Mouse (Mus musculus): Measurements from ENCODE around the gene Lrrn1.

DNA sequence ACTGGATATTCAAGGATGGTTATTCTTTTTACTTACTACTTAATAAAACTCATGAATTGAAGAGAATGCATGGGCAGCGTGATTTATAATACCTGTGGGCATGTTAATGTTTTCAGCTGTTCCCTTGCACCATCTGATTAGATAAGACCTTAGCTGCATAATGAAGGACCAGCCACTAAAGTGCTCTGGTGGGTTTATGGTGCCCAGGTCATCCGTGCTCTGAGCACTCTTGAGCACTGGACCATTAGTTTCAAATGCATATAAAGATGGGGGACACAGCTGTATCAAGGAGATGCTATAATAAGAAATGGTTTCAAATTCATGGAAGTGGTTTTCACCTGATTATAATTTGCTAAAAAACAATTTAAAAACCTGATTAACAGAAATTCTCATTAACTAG is 16.7 kb downstream of the Lrrn1 start:
- TF ChIP-seq POLR2A (IDR thresholded peaks at IDR 0.05; ENCODE audit: insufficient read depth, low read depth, low read length) (no peak), CTCF (IDR thresholded peaks at IDR 0.05; ENCODE audit: insufficient read depth, low read depth, low read length) (no peak)
